Mouse (Mus musculus): ENCODE data around the gene Cox5b. TPM values are rescaled to one million over a fixed set of nuclear protein-coding genes. Genes with fewer than 3 reads are reported as not detected.

Cox5b gene
- total RNA-seq, 1 experiment from 2014 or later, result 326 TPM

Other genes with a start within 250 kb of the Cox5b start
- gene Lman2l, start 246.2 kb upstream of the Cox5b start, total RNA-seq (2017), result 6.2 and 7.3 TPM in 2 replicates
- 6.5 and 6.6 TPM in 2 replicates for gene Cnnm4, start 219.8 kb upstream of the Cox5b start, total RNA-seq (2017)
- gene Cnnm3, start 179.6 kb upstream of the Cox5b start, total RNA-seq (2017), result 5.5 and 15.5 TPM in 2 replicates
- gene Ankrd23, start 154.6 kb upstream of the Cox5b start, total RNA-seq (2017), result 4.9 and 9.1 TPM in 2 replicates
- not detected in 2 replicates for gene Gm42417, start 152.0 kb upstream of the Cox5b start, total RNA-seq (2017)
- gene Ankrd39, start 144.0 kb upstream of the Cox5b start, total RNA-seq (2017), result 1.1 and 9.0 TPM in 2 replicates
- 2.4 and 2.6 TPM in 2 replicates for gene Sema4c, start 133.1 kb upstream of the Cox5b start, total RNA-seq (2017)
- gene Fam178b, start 8.3 kb upstream of the Cox5b start, total RNA-seq (2017), result 0.87 TPM in 1 of 2 replicates, not detected in the other
- not detected in 2 replicates for gene 4933424G06Rik, start 18.7 kb downstream of the Cox5b start, total RNA-seq (2017)
- gene Actr1b, start 23.0 kb downstream of the Cox5b start, total RNA-seq (2017), result 40.1 and 42.2 TPM in 2 replicates
- gene Zap70, start 70.3 kb downstream of the Cox5b start, total RNA-seq (2017), result 1.0 TPM in 1 of 2 replicates, not detected in the other

Data from common myeloid progenitor, adult 5-6 weeks (primary cell).